Comparison of ENCODE assay signal across 8 mouse cellular contexts in the genomic region with DNA sequence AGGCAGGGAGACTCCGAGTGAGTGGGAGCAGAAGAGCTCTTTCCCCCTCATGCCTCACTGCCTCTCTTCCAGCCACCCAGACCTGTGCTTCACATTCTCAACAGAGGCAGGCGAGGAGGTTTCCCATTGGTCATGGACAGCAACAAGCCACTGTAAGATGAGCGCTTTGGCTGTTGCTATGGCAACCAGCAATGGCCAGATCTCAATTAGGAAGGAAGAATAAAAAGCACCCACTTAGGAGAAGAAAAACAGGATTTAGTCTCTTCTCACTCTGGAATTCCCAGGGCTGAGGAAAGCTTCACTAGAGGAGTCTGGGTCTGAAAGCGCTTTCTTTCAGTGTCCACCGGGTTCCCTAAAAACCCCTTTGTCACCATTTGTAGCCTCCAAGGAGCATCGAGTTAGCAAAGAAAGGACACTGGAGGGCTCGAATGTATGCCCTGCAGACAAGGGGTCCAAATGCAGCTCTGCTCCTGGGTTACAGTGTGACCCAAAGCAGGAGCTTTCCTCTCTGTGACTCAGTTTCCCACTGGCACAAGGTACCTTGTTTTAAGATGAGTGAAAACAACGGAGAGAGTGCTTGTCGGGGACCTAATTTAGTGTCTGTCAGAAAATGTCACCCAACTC. TPM values are rescaled to one million over a fixed set of nuclear protein-coding genes. Genes with fewer than 3 reads are reported as not detected.
DNase-seq lines count a peak whose midpoint lies in the region; ATAC-seq lines count a peak whose summit lies in the region.
"Had no signal": no experiment of that assay in that cellular context is flagged by ENCODE, and none has a peak within 500 bp of the region (broad histone marks: within the 10 kb centered on the region; RNA-seq: fewer than 3 reads in every experiment).

No protein-coding gene starts in this region.

- H3K4me1 ChIP-seq in hindbrain, embryonic 10.5 days (replicated peaks), result peaks cover 42% of the 10 kb centered on the region
- H3K4me1 ChIP-seq in limb, embryonic 11.5 days (ENCODE audit: control insufficient read depth, insufficient read depth, low read length), result peaks cover 17% of the 10 kb centered on the region
- H3K4me1 ChIP-seq: liver, embryonic 15.5 days had no signal

- peak overlapping the region; percentile 23 for H3K4me2 ChIP-seq in limb, embryonic 11.5 days (ENCODE audit: low read depth, severe bottlenecking)
- H3K4me2 ChIP-seq: liver, embryonic 15.5 days had no signal

- H3K9me3 ChIP-seq in hindbrain, embryonic 10.5 days, result no peaks in the 10 kb centered on the region
- no peaks in the 10 kb centered on the region for H3K9me3 ChIP-seq in limb, embryonic 11.5 days (ENCODE audit: control insufficient read depth, low read length)
- H3K9me3 ChIP-seq: liver, embryonic 15.5 days had no signal

- H3K9ac ChIP-seq in limb, embryonic 11.5 days (ENCODE audit: low read length), result peak overlapping the region; percentile 32; the same call in 1 of the 2 replicates
- H3K9ac ChIP-seq: liver, embryonic 15.5 days had no signal

- peak; percentile 93 for ATAC-seq in limb, embryonic 11.5 days (ENCODE audit: insufficient number of reproducible peaks, low FRiP score, low TSS enrichment, low read depth)

- H3K27me3 ChIP-seq in hindbrain, embryonic 10.5 days (ENCODE audit: insufficient read depth, poor library complexity, severe bottlenecking), result no peaks in the 10 kb centered on the region
- no peaks in the 10 kb centered on the region for H3K27me3 ChIP-seq in limb, embryonic 11.5 days (ENCODE audit: control insufficient read depth, insufficient read depth, low read length)
- H3K27me3 ChIP-seq: liver, embryonic 15.5 days had no signal

- WGBS in hindbrain, embryonic 10.5 days, result 20% methylated on average over 9 of the region's 9 CpGs
- 29% methylated on average over 9 of the region's 9 CpGs for WGBS in limb, embryonic 11.5 days

- peaks cover 48% of the 10 kb centered on the region for H3K36me3 ChIP-seq in hindbrain, embryonic 10.5 days
- no peaks in the 10 kb centered on the region for H3K36me3 ChIP-seq in limb, embryonic 11.5 days (ENCODE audit: control insufficient read depth, insufficient read depth, low read length)
- H3K36me3 ChIP-seq: liver, embryonic 15.5 days had no signal

- peak; percentile 23 for DNase-seq in ES-CJ7 (ENCODE audit: low read depth, low spot score)
- peak; percentile 84 for DNase-seq in brain, embryonic 18.5 days (ENCODE audit: low read depth, low spot score)
- DNase-seq in hindbrain, embryonic 10.5 days (ENCODE audit: low spot score), result peak; percentile 84
- DNase-seq in limb, embryonic 11.5 days (ENCODE audit: low spot score), result peak; percentile 83
- peak; percentile 75 to 85 for DNase-seq in right cerebral cortex, postnatal 36 days (ENCODE audit: low spot score in 2 of 2)
- DNase-seq in gastrocnemius, postnatal 25 days, result no peak
- no peak for DNase-seq in lung, postnatal 36 days

- peak overlapping the region; percentile 91 for H3K27ac ChIP-seq in hindbrain, embryonic 10.5 days
- peak overlapping the region; percentile 79 for H3K27ac ChIP-seq in limb, embryonic 11.5 days (replicated peaks; ENCODE audit: low read depth, low read length)
- H3K27ac ChIP-seq: liver, embryonic 15.5 days had no signal

- H3K4me3 ChIP-seq in hindbrain, embryonic 10.5 days, result peak overlapping the region; percentile 35
- no peak overlapping the region for H3K4me3 ChIP-seq in limb, embryonic 11.5 days (ENCODE audit: low read depth, low read length)
- H3K4me3 ChIP-seq: liver, embryonic 15.5 days had no signal

RNA-seq across cellular contexts. Expression of a gene that starts 30.8 kb away (rescaled TPM):
- polyA plus RNA-seq in hindbrain, embryonic 10.5 days (2016; fragmentation: Nextera tagmentation; extraction: Ambion mirVana), result 76.4 and 105 TPM in 2 replicates
- 111 and 121 TPM in 2 replicates for polyA plus RNA-seq in limb, embryonic 11.5 days (2014; fragmentation: Nextera tagmentation; extraction: Ambion mirVana)
- total RNA-seq in gastrocnemius, postnatal 25 days (2021), result 10 to 100 TPM; 42.9 to 47.6 TPM

Comparison
In these comparisons a context has a peak if more than half of its experiments do, and no peak if none do; other contexts are left out.
1. DNase-seq: peak in ES-CJ7 (single experiment), brain, embryonic 18.5 days (single experiment), hindbrain, embryonic 10.5 days (single experiment), limb, embryonic 11.5 days (single experiment) and right cerebral cortex, postnatal 36 days (2 of 2); none in gastrocnemius, postnatal 25 days (single experiment) and lung, postnatal 36 days (single experiment).